Mouse (Mus musculus) kidney, postnatal 25 days (tissue): ENCODE data around the gene Gm17268.

ENCODE experiments used
- DNase-seq, 2 experiments: peaks; one replicate each; pipeline ENCODE4 v3.0.0; 2021; ENCODE audit warnings: mixed read lengths in 2 of 2

The Gm17268 gene

DNA sequence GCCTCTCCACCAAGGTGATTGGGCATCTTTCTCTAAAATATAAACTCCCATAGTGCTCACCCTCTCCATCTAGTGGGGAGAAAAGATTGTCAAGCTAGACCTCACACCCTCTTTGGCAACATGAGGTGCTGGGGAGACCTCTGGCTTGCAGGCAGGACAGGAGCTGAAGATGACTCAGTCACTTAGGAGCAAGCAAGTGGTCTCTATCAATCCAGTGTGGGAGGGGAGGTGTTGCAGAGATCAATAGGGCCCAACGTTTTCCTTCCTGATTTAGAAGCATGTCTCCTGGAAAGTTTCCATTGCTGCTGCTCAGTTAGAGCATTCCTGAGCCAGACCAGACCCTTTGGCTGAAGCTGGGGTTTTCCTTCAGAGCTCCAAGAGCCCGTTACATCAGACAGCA is at the start of gene Gm17268:
Gene Gm17268 (minus strand): TSS at position 28 of the 400 bp plus-strand sequence.
- DNase-seq = no peak

DNA sequence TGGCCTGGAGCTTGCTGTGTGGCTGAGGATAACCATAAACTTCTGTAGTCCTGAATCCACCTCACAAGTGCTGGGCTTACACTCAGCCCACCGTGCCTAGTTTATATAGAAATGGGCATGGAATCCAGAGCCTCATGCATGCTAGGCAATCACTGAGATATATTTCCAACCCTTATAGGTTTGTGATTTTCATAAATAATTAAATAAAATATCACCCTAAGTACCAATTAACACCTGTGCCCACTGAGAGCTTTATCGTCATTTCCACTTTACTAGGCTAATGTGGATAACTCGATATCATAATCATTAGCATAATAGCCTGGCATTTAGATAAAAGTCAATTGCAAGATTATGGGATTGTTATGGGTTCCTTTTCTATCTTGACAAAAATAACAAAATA is 46.0 kb upstream of the Gm17268 start:
- no peak for DNase-seq

DNA sequence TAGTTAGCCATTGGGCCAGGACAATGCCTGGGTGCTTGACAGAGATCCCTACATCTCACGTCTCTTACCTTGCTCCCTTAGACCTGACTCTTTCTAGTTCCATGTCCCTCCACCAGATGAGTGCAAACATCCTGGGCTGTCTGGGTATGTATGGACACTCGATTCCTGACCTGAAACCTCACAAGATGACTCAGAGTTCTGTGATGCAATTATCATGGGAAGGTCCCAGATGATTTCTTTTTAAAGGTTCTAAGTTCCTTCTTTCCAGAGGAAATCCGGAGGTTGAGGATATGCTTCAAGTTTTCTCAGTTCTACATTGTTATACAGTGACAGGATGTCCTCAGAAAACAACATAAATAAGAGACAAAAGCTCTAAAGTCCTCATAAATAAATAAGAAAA is 42.5 kb upstream of the Gm17268 start:
- DNase-seq = no peak

DNA sequence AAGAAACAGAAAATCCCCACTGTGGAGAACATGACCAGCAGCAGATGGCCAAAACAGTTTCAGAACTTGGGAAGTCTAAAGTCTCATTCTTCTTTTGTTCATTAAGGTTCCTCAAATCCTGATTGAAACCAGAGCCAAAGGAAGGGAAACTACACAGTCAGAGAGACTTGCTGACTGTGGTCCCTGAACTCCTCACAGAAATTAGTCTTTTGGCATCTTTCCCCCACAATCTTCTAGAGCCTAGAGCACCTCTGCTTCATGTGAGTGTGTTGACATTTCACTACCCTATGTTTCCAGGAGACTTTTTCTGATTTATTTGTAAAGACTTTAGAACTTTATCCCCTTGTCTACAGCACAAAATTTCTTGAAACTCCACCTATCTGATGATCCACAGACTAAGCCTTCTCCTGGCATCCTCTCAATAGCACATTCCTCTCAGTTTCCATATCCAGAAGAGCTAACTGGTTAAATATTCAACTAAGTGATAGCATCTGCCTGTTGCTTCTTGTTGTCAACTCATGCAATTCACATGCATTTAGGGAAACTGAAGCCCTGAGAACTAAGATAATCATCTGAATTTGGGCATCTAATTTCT is 39.9 kb upstream of the Gm17268 start:
- DNase-seq = no peak

DNA sequence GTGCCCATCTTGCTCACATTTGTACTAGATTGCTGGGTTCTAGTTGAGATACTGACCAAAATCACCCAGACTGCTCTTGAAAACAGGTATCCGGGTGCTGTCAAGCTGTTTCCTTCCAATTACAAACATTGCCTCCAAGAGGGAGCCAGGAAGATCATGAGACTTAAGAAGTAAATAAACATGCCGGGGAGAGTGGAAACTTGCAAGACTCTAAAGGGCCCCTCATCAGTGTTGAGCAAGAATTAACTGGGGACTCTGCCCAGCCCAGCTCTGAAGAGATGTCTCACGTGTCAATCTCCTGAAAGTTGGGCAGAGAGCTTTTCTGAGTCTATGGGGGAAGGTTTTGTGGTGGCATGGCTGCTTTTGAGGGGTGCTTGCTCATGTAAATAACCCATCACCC is 38.7 kb upstream of the Gm17268 start:
- DNase-seq = no peak

DNA sequence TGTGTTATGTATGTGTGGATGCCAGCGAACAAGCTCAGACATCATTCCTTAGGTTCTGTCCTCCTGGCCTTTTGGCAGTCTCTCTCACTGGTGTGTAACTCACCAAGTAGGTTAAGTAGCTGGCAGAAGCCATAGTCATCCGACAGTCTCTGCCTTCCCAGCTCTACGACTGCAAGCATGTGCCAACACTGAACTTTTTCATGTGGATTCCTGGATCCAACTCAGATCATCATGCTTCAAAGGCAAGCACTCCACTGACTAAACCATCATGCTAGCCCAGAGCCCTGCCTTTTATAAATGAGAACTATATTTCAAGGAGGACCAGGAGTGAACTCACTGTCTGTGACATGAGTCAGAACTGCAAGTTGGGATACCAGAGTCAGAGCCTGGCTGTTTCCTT is 35.3 kb upstream of the Gm17268 start:
- DNase-seq = no peak

DNA sequence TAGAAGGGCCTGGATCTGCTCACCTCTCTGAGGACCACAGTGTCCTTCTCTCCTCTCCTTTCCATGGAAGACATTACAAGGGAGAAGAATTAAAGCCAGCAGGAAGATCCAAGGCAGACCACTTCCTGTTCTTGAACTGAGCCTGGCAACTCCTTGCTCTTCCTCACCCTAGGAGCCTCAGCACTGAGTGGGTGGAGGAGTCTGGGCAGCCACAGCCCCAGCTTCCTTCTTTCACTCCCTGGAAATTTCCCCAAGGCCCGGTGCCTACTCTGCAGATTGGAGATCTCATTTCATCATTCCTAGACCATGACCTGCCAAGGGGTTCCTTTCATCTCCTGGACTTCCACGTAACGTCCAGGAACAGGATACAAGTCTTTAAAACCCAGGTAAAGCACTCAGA is 34.6 kb upstream of the Gm17268 start:
- no peak for DNase-seq

DNA sequence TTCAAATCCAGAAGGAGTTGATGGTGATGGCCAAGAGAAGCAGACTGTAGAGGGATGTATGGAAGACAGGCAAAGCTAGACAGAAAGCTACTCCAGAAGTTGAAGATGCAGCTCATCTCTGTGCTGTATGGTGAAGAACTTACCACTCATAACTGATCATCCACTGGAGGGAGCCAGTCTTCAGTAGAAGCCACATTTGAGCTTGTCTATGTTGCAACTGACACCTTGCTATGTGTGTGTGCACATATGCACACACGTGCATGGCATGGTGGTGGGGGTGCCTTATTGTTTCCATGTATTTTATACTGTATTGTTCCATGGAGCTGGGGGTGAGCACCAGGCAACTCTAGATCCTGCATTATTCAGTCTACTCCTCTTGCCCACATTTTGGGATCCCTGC is 34.0 kb upstream of the Gm17268 start:
- DNase-seq = no peak

DNA sequence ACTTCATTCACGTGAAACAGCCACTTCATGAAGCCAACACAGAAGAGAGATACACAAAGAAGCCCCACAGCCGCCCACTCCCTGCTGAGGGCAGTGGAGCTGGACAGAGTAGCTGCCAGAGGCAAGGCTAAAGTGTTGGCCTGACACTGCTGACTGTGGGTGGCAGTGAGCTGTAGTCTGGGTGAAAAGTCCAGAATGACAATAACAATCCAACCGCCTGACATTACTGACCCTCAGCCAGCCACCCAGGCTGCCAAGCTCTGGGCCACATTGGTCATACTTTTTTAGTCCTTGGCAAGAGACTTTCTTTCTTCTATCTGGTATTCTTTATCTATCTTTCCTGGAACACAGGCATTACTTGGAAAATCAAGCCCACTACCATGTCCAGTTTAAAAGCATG is 32.7 kb upstream of the Gm17268 start:
- DNase-seq = no peak

DNA sequence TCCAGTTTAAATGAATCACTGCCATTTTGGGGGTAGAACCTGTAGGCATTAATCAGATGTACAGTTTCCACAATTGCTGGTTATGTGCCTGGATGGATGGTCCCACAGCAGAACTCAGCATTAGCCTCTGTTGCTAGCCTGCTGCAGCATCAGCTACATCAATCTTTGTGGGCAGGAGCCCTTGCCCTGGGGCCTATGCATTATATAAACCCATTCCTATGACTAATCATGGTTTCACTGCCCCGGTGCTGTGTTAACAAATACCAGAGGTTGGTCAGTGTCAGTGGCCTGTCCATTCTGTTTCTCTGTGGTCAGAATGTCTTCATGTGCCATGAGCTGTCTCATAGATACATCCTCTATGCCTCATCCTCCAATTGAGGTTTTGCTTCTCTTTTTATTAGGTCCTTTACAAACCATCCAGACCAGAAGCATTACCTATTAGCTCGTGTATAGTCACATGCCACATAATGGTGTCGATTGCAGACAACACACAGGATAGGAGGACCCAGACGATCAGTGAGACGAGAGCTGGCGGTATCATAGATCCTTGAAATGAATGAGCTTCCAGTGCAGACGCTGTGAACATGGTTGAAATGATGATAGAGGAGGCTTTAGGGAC is 28.7 kb upstream of the Gm17268 start:
- no peak for DNase-seq

DNA sequence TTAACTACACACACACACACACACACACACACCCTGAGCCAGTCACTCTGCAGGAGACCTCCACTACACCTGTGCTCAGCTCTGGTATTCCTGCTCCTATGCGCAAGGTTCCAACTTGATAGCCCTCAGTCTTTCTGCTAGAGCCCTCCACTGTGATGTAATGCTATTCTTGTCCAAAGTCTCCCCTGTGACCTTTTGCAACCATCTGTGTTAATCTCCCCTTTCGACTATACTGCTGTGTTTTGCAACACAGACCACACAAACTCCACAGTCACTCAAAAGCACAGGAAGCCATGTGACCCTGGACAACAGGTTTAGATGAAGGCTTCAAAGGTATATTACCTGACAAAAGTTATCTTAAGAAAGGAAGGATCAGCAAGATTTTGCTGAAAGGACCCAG is 25.1 kb upstream of the Gm17268 start:
- DNase-seq = no peak

DNA sequence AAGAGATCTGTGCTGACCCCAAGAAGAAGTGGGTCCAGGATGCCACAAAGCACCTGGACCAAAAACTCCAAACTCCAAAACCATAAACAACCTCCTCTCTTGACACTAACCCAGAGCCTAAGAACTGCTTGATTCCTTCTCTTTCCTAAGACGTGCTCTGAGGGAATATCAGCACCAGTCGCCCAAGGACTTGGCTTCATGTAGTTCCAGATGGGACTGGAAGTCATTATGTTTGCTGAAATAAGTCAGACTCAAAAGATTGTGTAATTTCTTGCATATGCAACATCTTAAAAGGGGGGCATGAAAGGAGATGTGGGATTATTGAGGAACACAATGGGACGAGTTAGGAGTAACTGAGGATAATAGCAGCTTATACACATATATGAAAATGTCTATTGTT is 23.9 kb upstream of the Gm17268 start:
- no peak for DNase-seq

DNA sequence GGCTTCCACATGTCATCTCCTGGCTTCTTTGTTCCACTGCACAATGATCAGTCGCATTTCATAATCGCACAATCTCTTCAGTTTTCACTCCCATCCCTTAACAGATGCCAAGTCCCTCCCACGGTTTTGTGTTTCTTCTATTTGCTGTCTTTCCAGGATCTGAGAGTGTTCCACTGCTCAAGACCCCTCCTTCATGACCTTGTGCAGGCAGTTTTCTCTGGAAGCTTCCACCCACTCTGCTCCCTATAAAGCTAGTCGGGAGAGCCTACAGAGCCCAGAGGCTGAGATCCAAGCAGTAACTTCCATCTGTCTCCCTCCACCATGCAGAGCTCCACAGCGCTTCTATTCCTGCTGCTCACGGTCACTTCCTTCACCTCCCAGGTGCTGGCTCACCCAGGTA is 19.3 kb upstream of the Gm17268 start, which contains the start of gene Ccl11:
Gene Ccl11 (plus strand): TSS at position 178 of the 400 bp plus-strand sequence.
- no peak for DNase-seq

DNA sequence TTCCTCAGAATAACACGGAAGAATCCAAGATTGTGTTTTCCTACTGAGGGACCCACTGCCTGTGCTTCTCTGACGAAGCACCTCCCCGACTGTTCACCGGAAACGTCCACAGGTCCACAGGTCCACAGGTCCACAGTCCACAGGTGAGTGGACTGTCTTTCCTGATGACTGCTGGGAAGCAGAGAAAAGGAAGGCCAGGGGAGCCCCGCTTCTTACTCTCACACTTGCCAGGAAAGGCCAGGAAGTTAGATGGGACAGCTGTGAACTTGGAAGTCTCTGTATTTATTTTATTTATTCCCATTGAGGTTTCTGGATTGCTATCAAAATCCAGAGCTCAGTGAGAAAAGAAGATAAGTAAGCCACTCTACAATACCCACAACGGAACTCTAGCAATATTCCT is 15.5 kb upstream of the Gm17268 start:
- no peak for DNase-seq

DNA sequence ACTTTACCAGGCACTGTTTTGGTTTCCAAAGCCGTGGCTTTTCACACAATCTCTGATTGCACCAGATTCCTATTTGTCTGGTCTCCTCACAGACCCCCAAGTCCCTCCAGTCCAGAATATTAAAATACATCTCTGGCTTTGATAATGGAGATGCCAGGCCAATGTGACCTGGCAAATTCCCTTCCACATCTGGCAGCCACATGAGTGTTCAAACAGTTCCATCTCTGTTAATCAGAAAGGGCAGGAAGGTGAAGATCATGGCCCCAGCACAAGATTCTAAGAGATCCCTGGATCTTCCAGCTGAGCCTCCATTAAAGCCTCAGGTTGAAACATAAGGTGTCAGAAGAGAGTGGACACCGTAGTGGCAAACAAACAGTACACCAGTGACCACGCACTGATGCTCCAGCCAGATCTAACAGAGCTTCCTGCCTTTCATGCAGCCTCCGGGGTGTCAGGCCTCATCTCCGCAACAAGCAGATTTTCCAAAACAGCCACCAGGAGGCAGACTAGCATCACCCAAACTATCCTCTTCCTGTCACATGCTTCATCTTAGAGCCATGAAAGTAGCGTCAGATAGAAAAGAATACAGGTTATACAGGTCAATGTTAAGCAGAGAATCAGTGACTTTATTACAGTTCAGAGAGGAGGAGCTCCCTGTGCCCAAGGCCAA is 9.5 kb upstream of the Gm17268 start:
- peak in 1 of 2 experiments; percentile 33 for DNase-seq

DNA sequence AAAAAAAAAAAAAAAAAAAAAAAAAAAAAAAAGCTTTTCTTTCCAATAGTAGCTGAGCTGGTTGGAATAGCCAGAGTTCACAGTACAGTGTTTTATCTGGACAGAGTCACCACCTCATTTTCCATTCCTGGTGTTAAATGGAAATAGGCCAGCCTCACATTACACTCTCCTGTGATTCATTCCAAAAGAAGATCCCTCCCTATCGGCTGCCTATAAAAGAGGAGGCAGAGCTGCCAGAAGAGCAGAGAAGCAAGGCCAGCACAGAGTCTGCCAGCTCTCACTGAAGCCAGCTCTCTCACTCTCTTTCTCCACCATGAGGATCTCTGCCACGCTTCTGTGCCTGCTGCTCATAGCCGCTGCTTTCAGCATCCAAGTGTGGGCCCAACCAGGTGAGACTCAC is 7.1 kb upstream of the Gm17268 start, which contains the start of gene Ccl7:
Gene Ccl7 (plus strand): TSS at position 242 of the 400 bp plus-strand sequence.
- DNase-seq = no peak

DNA sequence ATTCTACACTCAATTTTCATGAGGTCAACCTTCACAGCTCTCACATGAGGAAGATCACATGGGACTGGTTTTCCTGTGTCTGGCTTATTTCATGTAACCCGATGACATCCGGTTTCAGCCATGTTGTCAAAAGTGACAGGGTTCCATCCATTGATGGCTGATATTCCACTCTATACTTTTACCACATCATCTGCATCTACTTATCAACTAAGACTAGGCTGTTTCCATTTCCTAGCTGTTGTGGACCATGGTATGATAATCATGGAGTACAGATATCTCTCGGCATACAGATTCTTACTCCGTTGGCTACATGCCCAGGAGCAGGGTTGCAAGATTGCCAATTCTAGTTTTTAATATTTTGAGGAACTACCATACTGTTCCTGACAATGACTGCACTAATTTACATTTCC is 3.3 kb upstream of the Gm17268 start:
- DNase-seq = no peak

DNA sequence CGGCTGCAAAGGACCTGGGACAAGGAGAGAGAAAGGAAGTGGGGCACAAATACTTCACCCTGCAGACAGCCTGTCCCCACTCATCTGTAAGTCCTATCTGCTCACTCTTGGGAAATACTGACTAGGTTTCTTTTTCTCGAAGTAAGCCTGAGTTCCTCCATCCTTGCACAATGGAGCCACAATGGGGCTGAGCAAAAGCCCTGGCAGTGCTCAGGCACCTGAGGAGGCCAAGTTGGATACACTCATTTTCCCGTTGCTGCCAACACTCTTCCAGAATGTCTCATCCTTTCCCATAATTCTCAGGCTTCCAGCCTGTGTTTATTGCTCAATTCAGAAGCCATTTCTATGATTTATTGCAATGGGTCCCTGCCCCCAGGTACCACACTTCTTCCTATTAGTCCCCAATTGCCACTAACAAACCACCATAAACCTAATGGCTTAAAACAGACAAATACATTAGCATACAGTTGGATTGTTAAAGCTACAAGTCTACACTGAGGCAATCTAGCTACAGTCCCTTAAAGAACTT is 834 bp upstream of the Gm17268 start:
- DNase-seq = no peak

DNA sequence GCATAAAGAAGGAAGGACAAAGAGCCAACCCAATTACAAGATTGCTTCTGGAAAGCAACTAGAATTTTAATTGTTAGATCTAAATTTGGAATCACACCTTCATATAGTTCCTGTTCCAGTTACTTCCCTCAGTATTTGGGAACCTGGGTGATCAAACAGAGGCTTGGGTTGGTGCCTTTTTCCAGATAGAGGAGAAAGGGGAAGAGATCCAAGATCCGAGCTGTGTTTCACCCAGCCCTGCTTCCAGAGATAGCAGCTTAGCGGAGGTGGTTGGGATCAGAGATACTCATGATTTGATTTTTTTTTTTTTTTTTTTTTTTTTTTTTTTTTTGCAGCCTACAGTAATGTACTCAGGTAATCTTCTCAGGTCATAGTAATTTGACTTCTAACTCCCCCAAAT is 2.5 kb downstream of the Gm17268 start:
- no peak for DNase-seq

DNA sequence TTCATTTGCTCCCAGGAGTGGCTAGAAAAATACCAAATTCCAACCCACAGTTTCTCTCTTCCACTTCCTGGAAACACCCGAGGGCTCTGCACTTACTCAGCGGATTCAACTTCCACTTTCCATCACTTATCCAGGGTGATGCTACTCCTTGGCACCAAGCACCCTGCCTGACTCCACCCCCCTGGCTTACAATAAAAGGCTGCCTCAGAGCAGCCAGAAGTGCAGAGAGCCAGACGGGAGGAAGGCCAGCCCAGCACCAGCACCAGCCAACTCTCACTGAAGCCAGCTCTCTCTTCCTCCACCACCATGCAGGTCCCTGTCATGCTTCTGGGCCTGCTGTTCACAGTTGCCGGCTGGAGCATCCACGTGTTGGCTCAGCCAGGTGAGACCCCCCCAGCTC is 3.0 kb downstream of the Gm17268 start, which contains the start of gene Ccl2:
Gene Ccl2 (plus strand): TSS at position 216 of the 400 bp plus-strand sequence.
- DNase-seq = peak; percentile 60 to 61

DNA sequence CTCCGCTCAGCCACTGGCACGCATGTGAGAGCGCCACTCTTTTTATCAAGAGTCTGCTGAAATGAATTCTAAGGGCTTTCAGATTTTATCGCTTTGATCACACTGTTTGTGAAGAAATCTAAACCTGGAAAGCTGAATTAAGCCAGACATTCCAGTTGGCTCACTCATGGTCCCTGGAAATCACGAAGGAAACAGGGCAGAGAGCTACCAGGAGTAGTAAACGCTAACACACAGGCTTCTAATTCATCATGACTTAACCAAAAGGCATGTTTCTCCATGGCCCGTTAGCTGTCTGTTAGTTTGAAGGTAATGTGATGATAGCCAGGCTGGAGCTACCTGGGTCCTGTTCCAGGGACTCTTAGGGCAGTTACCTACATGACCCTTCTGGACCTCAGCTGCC is 3.9 kb downstream of the Gm17268 start:
- no peak for DNase-seq

DNA sequence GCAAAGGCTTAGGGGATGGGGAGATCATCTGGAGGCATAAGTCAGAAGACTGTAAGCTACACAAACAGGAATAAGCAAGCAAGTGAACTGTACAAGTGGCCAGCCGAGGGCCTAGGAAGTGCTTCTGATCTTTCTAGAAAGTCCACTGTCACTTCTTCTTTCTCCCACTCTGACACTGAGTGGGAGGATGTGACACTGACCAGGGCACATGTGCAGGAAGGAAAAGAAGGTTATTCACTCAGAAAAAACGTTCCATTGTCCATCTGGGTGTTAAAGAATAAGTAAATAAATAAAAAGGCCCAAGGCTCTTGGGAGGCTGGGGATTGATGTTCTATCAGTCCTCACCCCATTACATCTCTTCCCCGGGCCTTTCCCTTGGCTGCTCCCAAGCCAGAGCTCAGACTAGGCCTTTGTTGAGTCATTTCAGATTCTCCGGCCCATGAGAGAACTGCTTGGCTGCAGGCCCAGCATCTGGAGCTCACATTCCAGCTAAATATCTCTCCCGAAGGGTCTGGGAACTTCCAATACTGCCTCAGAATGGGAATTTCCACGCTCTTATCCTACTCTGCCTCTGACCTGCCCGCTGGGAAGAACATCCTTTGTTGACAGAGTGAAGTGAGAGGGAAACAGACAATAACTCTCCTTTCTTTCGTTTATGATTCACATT is 5.6 kb downstream of the Gm17268 start:
- DNase-seq = peak; percentile 62 to 73

DNA sequence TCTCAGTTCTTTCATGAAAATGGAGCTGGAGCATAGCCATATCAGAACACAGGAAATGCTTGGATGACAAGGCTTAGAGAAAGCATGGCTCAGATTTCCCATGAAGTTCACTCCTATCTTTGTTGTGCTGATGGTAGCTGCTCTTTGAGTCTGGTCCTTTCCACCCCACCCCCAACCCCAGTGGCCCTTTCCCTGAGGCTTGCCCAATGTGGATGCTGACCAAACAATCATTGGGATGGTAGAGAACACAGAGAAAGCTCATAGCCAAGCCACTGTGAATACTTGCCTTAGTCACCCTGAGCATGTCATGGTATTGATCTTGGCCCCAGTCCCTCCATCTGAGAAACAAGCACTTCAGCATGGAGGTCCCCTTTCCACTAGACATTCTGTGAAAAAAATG is 6.2 kb downstream of the Gm17268 start:
- no peak for DNase-seq
